Comparison of ENCODE assay signal across 8 mouse cellular contexts in the genomic region with DNA sequence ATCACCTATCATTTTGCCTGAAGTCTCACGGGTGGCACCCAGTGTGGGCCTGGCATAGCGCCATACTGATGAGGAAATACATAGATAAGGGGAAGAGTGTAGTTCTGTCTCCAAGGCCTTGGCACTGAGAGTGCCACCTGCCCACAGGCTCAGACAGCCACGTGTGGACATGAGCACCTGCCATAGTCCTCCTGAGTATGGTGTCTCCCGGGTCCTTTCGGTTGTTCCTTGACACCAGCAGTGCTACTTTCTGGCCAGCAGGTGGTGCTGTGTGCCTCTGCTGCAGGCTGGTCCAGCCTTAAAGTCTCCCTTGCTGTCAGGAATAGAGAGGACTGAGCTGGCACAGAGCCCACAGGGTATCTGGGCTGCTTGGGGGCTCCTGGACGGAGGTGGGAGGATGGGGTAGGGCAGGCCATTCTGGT. TPM values are rescaled to one million over a fixed set of nuclear protein-coding genes. Genes with fewer than 3 reads are reported as not detected.
A peak's percentile ranks its signal among the peaks of the same experiment; 100 is the strongest.
DNase-seq lines count a peak whose midpoint lies in the region; ATAC-seq and TF ChIP-seq lines count a peak whose summit lies in the region.

No protein-coding gene starts in this region.

- WGBS in heart, embryonic 13.5 days = 15% methylated on average over 6 of the region's 6 CpGs
- WGBS in kidney, postnatal 0 days = 18% methylated on average over 6 of the region's 6 CpGs
- WGBS in liver, embryonic 12.5 days (ENCODE audit: insufficient replicate concordance) = 15% methylated on average over 6 of the region's 6 CpGs

- H3K27ac ChIP-seq in heart, embryonic 13.5 days (replicated peaks) = peak overlapping the region; percentile 80; the same call in 1 of the 2 replicates
- H3K27ac ChIP-seq in kidney, postnatal 0 days = no peak overlapping the region
- peak overlapping the region; percentile 93 for H3K27ac ChIP-seq in liver, embryonic 12.5 days

- peak; percentile 100 for TF ChIP-seq CTCF in kidney, postnatal 0 days (IDR thresholded peaks at IDR 0.05; ENCODE audit: low read depth)

- peak; percentile 88 for ATAC-seq in erythroid progenitor cell, adult 5-6 weeks (replicated peaks; ENCODE audit: low FRiP score, poor library complexity, severe bottlenecking)
- ATAC-seq in heart, embryonic 13.5 days (ENCODE audit: extremely low read depth, insufficient number of reproducible peaks, low FRiP score, low TSS enrichment) = peak; percentile 17; the same call in 1 of the 2 replicates
- ATAC-seq in kidney, postnatal 0 days (replicated peaks; ENCODE audit: low FRiP score, low read depth) = peak; percentile 48
- peak; percentile 64 for ATAC-seq in liver, embryonic 12.5 days

- H3K9ac ChIP-seq in heart, embryonic 13.5 days = peak overlapping the region; percentile 81; the same call in 1 of the 2 replicates
- H3K9ac ChIP-seq in kidney, postnatal 0 days (ENCODE audit: low read depth, low read length) = no peak overlapping the region
- H3K9ac ChIP-seq in liver, embryonic 12.5 days = peak overlapping the region; percentile 76

- H3K4me3 ChIP-seq in heart, embryonic 13.5 days = no peak overlapping the region
- H3K4me3 ChIP-seq in kidney, postnatal 0 days (replicated peaks; ENCODE audit: low read depth, low read length) = no peak overlapping the region
- H3K4me3 ChIP-seq in liver, embryonic 12.5 days = peak overlapping the region; percentile 51

- H3K36me3 ChIP-seq in heart, embryonic 13.5 days = no peaks in the 10 kb centered on the region
- no peaks in the 10 kb centered on the region for H3K36me3 ChIP-seq in kidney, postnatal 0 days (ENCODE audit: insufficient read depth, low read length)
- H3K36me3 ChIP-seq in liver, embryonic 12.5 days = no peaks in the 10 kb centered on the region
- no peaks in the 10 kb centered on the region for H3K36me3 ChIP-seq in splenic B cell, adult 2 months (ENCODE audit: control insufficient read depth, insufficient read depth, low read length, poor library complexity, severe bottlenecking)

- no peaks in the 10 kb centered on the region for H3K9me3 ChIP-seq in heart, embryonic 13.5 days
- no peaks in the 10 kb centered on the region for H3K9me3 ChIP-seq in kidney, postnatal 0 days (replicated peaks; ENCODE audit: low read length)
- H3K9me3 ChIP-seq in liver, embryonic 12.5 days (replicated peaks) = no peaks in the 10 kb centered on the region

- H3K4me2 ChIP-seq in heart, embryonic 13.5 days = peak overlapping the region; percentile 79
- no peak overlapping the region for H3K4me2 ChIP-seq in kidney, postnatal 0 days (ENCODE audit: low read length)
- peak overlapping the region; percentile 88 for H3K4me2 ChIP-seq in liver, embryonic 12.5 days

- H3K4me1 ChIP-seq in heart, embryonic 13.5 days = peaks cover 60% of the 10 kb centered on the region
- peaks cover 16% of the 10 kb centered on the region for H3K4me1 ChIP-seq in kidney, postnatal 0 days (replicated peaks; ENCODE audit: insufficient read depth, low read length)
- peaks cover 82% of the 10 kb centered on the region for H3K4me1 ChIP-seq in liver, embryonic 12.5 days

- no peaks in the 10 kb centered on the region for H3K27me3 ChIP-seq in heart, embryonic 13.5 days (replicated peaks)
- no peaks in the 10 kb centered on the region for H3K27me3 ChIP-seq in kidney, postnatal 0 days (ENCODE audit: insufficient read depth, low read length)
- 0 out of 2 replicates have a peak, but pooled peaks cover 4% of the 10 kb centered on the region for H3K27me3 ChIP-seq in liver, embryonic 12.5 days (replicated peaks)
- H3K27me3 ChIP-seq in splenic B cell, adult 2 months (ENCODE audit: control insufficient read depth, insufficient read depth, low read length, poor library complexity, severe bottlenecking) = no peaks in the 10 kb centered on the region

- DNase-seq in CD4-positive helper T cell, adult 2 months (ENCODE audit: low read depth, low spot score) = peak; percentile 87
- peak; percentile 50 for DNase-seq in brain, embryonic 18.5 days (ENCODE audit: low read depth, low spot score)
- DNase-seq in kidney, postnatal 0 days (ENCODE audit: low spot score) = peak; percentile 92
- peak; percentile 91 for DNase-seq in naive thymus-derived CD4-positive, alpha-beta T cell, adult 2 months (ENCODE audit: low read depth)
- peak; percentile 91 for DNase-seq in splenic B cell, adult 2 months (ENCODE audit: low read depth, low spot score)

RNA-seq across cellular contexts. Expression of gene Fgd2, which starts 36.1 kb away (rescaled TPM):
- total RNA-seq in erythroid progenitor cell, adult 5-6 weeks (2015; ENCODE audit: low replicate concordance) = 4.0 and 6.3 TPM in 2 replicates
- total RNA-seq in erythroid progenitor cell, adult 5-6 weeks (2017; ENCODE audit: low replicate concordance) = 0.98 and 5.0 TPM in 2 replicates
- 3.4 and 3.8 TPM in 2 replicates for polyA plus RNA-seq in heart, embryonic 13.5 days (2015; fragmentation: Nextera tagmentation; extraction: Ambion mirVana)
- polyA plus RNA-seq in kidney, postnatal 0 days (2015; fragmentation: Nextera tagmentation; extraction: Ambion mirVana) = 12.3 and 12.5 TPM in 2 replicates
- 5.1 and 5.9 TPM in 2 replicates for polyA plus RNA-seq in liver, embryonic 12.5 days (2016; fragmentation: Nextera tagmentation; extraction: Ambion mirVana)

RNA-seq across cellular contexts. Expression of gene Mtch1, which starts 49.1 kb away (rescaled TPM):
- total RNA-seq in erythroid progenitor cell, adult 5-6 weeks (2015; ENCODE audit: low replicate concordance) = 32.1 and 42.3 TPM in 2 replicates
- total RNA-seq in erythroid progenitor cell, adult 5-6 weeks (2017; ENCODE audit: low replicate concordance) = 12.3 and 31.1 TPM in 2 replicates
- polyA plus RNA-seq in heart, embryonic 13.5 days (2015; fragmentation: Nextera tagmentation; extraction: Ambion mirVana) = 276 and 287 TPM in 2 replicates
- polyA plus RNA-seq in kidney, postnatal 0 days (2015; fragmentation: Nextera tagmentation; extraction: Ambion mirVana) = 307 and 309 TPM in 2 replicates
- polyA plus RNA-seq in liver, embryonic 12.5 days (2016; fragmentation: Nextera tagmentation; extraction: Ambion mirVana) = 107 and 109 TPM in 2 replicates

Comparison
In these comparisons a context has a peak if more than half of its experiments do, and no peak if none do; other contexts are left out.
1. ATAC-seq: peak in every context shown above with its lines; median percentile 88 in erythroid progenitor cell, adult 5-6 weeks; 64 in liver, embryonic 12.5 days; 48 in kidney, postnatal 0 days; 17 in heart, embryonic 13.5 days.